Mouse (Mus musculus) liver, embryonic 14.5 days (tissue): ENCODE results near the gene Ficd. TPM values are rescaled to one million over a fixed set of nuclear protein-coding genes. Genes with fewer than 3 reads are reported as not detected.

Source experiments
- ATAC-seq: fragments of 200-750 bp; cut with Nextera tagmentation; 2 replicates; pipeline ENCODE4 v1.8.0; 2017; ENCODE audit warnings: moderate number of reproducible peaks, mild to moderate bottlenecking, moderate library complexity; ENCODE audit not compliant: insufficient read depth
- DNase-seq, 3 experiments: peaks; one replicate each; pipeline ENCODE4 v3.0.0-alpha.2; 2012 to 2013; ENCODE audit warnings: low read depth in 3 of 3, low spot score in 3 of 3
- H3K27ac ChIP-seq: fragments of 300-500 bp; sonication (generic); 2 replicates; pipeline ENCODE4 v1.5.1; 2014; ENCODE audit warnings: moderate library complexity, mild to moderate bottlenecking, control low read depth, inconsistent platforms
- H3K27me3 ChIP-seq: fragments of 300-500 bp; sonication (generic); 2 replicates; pipeline ENCODE4 v1.6.1; 2014; ENCODE audit warnings: mild to moderate bottlenecking, low read length, moderate library complexity; ENCODE audit not compliant: control insufficient read depth, insufficient read depth
- H3K36me3 ChIP-seq: fragments of 300-500 bp; sonication (generic); replicated peaks from 2 replicates; pipeline ENCODE4 v1.6.1; 2014; ENCODE audit warnings: low read depth; ENCODE audit not compliant: control insufficient read depth, insufficient read depth
- H3K4me1 ChIP-seq, 2 experiments: fragments of 200-500 bp in 1 of 2; fragments of 300-500 bp in 1 of 2; sonication (generic) in 1 of 2; replicated peaks; 2 replicates each; pipeline ENCODE4 v1.6.1; 2012 to 2014; ENCODE audit warnings: antibody characterized with exemption in 1 of 2, inconsistent platforms in 1 of 2, low read length in 1 of 2; ENCODE audit not compliant: control insufficient read depth in 2 of 2, insufficient read depth in 2 of 2
- H3K4me2 ChIP-seq: fragments of 300-500 bp; sonication (generic); 2 replicates; pipeline ENCODE4 v1.6.1; 2014; ENCODE audit warnings: low read depth, mild to moderate bottlenecking, control low read depth, moderate library complexity
- H3K4me3 ChIP-seq, 2 experiments: fragments of 200-500 bp in 1 of 2; fragments of 300-500 bp in 1 of 2; sonication (generic) in 1 of 2; 2 replicates each; pipeline ENCODE4 v1.5.1; 2012 to 2014; ENCODE audit warnings: low read depth in 2 of 2, low read length in 2 of 2, mild to moderate bottlenecking in 2 of 2, control low read depth in 1 of 2, inconsistent platforms in 1 of 2, moderate library complexity in 1 of 2; ENCODE audit not compliant: insufficient read depth in 1 of 2
- H3K9ac ChIP-seq: fragments of 300-500 bp; sonication (generic); replicated peaks from 2 replicates; pipeline ENCODE4 v1.6.1; 2014; ENCODE audit warnings: mild to moderate bottlenecking, control low read depth, moderate library complexity
- H3K9me3 ChIP-seq: fragments of 300-500 bp; sonication (generic); 2 replicates; pipeline ENCODE4 v1.6.1; 2016; ENCODE audit warnings: low read length, mixed read lengths; ENCODE audit not compliant: control insufficient read depth
- CTCF ChIP-seq: IDR thresholded peaks from 2 replicates; pipeline ENCODE4 v1.5.1; 2016; ENCODE audit warnings: antibody characterized with exemption, low read depth, control low read depth
- EP300 ChIP-seq: IDR thresholded peaks from 2 replicates; pipeline ENCODE4 v1.6.1; 2016; ENCODE audit warnings: antibody characterized with exemption, low read depth
- WGBS: fragments of 180-500 bp; shearing (Covaris S2); extraction: QIAGEN DNeasy Blood & Tissue Kit; methylation state at CpG from one replicate; pipeline ENCODE4 v1.1.7; 2014; ENCODE audit not compliant: insufficient replicate concordance; 5-methylcytosine and 5-hydroxymethylcytosine counted together
- polyA plus RNA-seq, 2 experiments: library from polyadenylated mRNA; depleted of rRNA in 1 of 2; stranded (reverse) in 1 of 2; unstranded in 1 of 2; fragments of >200 nt; fragmentation: Nextera tagmentation in 1 of 2; extraction: Ambion mirVana in 1 of 2; gene quantifications; 2 replicates each; pipeline versions ENCODE4 v1.2.1 to v1.2.3; 2012 to 2014

Gene Ficd
- polyA plus RNA-seq, 2 experiments = 1.1 to 1.3 TPM

- H3K36me3 ChIP-seq = no peaks in the 10 kb centered on the region
- TF ChIP-seq CTCF = no peak
- TF ChIP-seq EP300 = no peak
- H3K4me3 ChIP-seq = no peak overlapping the region
- H3K9ac ChIP-seq = no peak overlapping the region
- H3K9me3 ChIP-seq = no peaks in the 10 kb centered on the region
- DNase-seq (no peak), ATAC-seq (no peak)
- WGBS = 54% methylated on average over 7 of the region's 7 CpGs
- H3K4me2 ChIP-seq = no peak overlapping the region
- H3K27ac ChIP-seq = no peak overlapping the region
- no peaks in the 10 kb centered on the region for H3K27me3 ChIP-seq
- peaks cover 0 to 11% of the 10 kb centered on the region in 2 experiments; a peak in 2 of 4 replicates for H3K4me1 ChIP-seq
Measured at GRCm38 (mm10) chr5:113789075-113789788, 53.6 kb downstream of the Ficd start.

Other genes starting within 250 kb of the Ficd start
- gene Wscd2, start 245.5 kb upstream of the Ficd start, polyA plus RNA-seq (2012; rRNA removed) = 0.02 and 0.05 TPM in 2 replicates
- not detected in 2 replicates for gene Wscd2, start 245.5 kb upstream of the Ficd start, polyA plus RNA-seq (2014; fragmentation: Nextera tagmentation; extraction: Ambion mirVana)
- 1.4 and 1.7 TPM in 2 replicates for gene Cmklr1, start 85.4 kb upstream of the Ficd start, polyA plus RNA-seq (2012; rRNA removed)
- gene Cmklr1, start 85.4 kb upstream of the Ficd start, polyA plus RNA-seq (2014; fragmentation: Nextera tagmentation; extraction: Ambion mirVana) = 1.5 and 1.6 TPM in 2 replicates
- gene 1700069L16Rik, start 11.0 kb upstream of the Ficd start, polyA plus RNA-seq (2012; rRNA removed) = not detected in 2 replicates
- not detected in 2 replicates for gene 1700069L16Rik, start 11.0 kb upstream of the Ficd start, polyA plus RNA-seq (2014; fragmentation: Nextera tagmentation; extraction: Ambion mirVana)
- 11.6 and 15.0 TPM in 2 replicates for gene Sart3, start 36.7 kb downstream of the Ficd start, polyA plus RNA-seq (2012; rRNA removed)
- gene Sart3, start 36.7 kb downstream of the Ficd start, polyA plus RNA-seq (2014; fragmentation: Nextera tagmentation; extraction: Ambion mirVana) = 12.7 and 15.9 TPM in 2 replicates
- gene Iscu, start 36.9 kb downstream of the Ficd start, polyA plus RNA-seq (2012; rRNA removed) = 46.2 and 64.9 TPM in 2 replicates
- 100 and 103 TPM in 2 replicates for gene Iscu, start 36.9 kb downstream of the Ficd start, polyA plus RNA-seq (2014; fragmentation: Nextera tagmentation; extraction: Ambion mirVana)
- 0.94 and 1.1 TPM in 2 replicates for gene Tmem119, start 64.7 kb downstream of the Ficd start, polyA plus RNA-seq (2012; rRNA removed)
- gene Tmem119, start 64.7 kb downstream of the Ficd start, polyA plus RNA-seq (2014; fragmentation: Nextera tagmentation; extraction: Ambion mirVana) = 1.1 and 1.4 TPM in 2 replicates
- 8.8 and 10.9 TPM in 2 replicates for gene Selplg, start 96.8 kb downstream of the Ficd start, polyA plus RNA-seq (2012; rRNA removed)
- 11.2 and 12.5 TPM in 2 replicates for gene Selplg, start 96.8 kb downstream of the Ficd start, polyA plus RNA-seq (2014; fragmentation: Nextera tagmentation; extraction: Ambion mirVana)
- 26.2 and 32.4 TPM in 2 replicates for gene Coro1c, start 173.0 kb downstream of the Ficd start, polyA plus RNA-seq (2012; rRNA removed)
- 35.6 and 41.2 TPM in 2 replicates for gene Coro1c, start 173.0 kb downstream of the Ficd start, polyA plus RNA-seq (2014; fragmentation: Nextera tagmentation; extraction: Ambion mirVana)